Mouse (Mus musculus) hindbrain, embryonic 12.5 days (tissue): ENCODE measurements around the gene Snapc4. TPM values are rescaled to one million over a fixed set of nuclear protein-coding genes. Genes with fewer than 3 reads are reported as not detected.
A peak's percentile ranks its signal among the peaks of the same experiment; 100 is the strongest.

ENCODE experiments used
- ATAC-seq: fragments of 200-750 bp; cut with Nextera tagmentation; 2 replicates; pipeline ENCODE4 v1.8.0; 2017; ENCODE audit warnings: moderate TSS enrichment; ENCODE audit not compliant: low FRiP score
- H3K27ac ChIP-seq: fragments of 300-500 bp; sonication (generic); 2 replicates; pipeline ENCODE4 v1.5.1; 2016; ENCODE audit warnings: mild to moderate bottlenecking
- H3K27me3 ChIP-seq: fragments of 300-500 bp; sonication (generic); 2 replicates; pipeline ENCODE4 v1.6.1; 2016; ENCODE audit warnings: mild to moderate bottlenecking
- H3K36me3 ChIP-seq: fragments of 300-500 bp; sonication (generic); 2 replicates; pipeline ENCODE4 v1.6.1; 2016; ENCODE audit warnings: mild to moderate bottlenecking
- H3K4me1 ChIP-seq: fragments of 300-500 bp; sonication (generic); 2 replicates; pipeline ENCODE4 v1.6.1; 2016
- H3K4me2 ChIP-seq: fragments of 300-500 bp; sonication (generic); replicated peaks from 2 replicates; pipeline ENCODE4 v1.6.1; 2016; ENCODE audit warnings: mild to moderate bottlenecking
- H3K4me3 ChIP-seq: fragments of 300-500 bp; sonication (generic); 2 replicates; pipeline ENCODE4 v1.5.1; 2016; ENCODE audit warnings: mild to moderate bottlenecking
- H3K9ac ChIP-seq: fragments of 300-500 bp; sonication (generic); 2 replicates; pipeline ENCODE4 v1.6.1; 2016; ENCODE audit warnings: mild to moderate bottlenecking, moderate library complexity
- H3K9me3 ChIP-seq: fragments of 300-500 bp; sonication (generic); replicated peaks from 2 replicates; pipeline ENCODE4 v1.6.1; 2016; ENCODE audit warnings: mild to moderate bottlenecking
- WGBS: fragments of 180-500 bp; shearing (Covaris S2); methylation state at CpG from one replicate; pipeline ENCODE4 v1.1.7; 2016; 5-methylcytosine and 5-hydroxymethylcytosine counted together
- polyA plus RNA-seq: library from polyadenylated mRNA; unstranded; fragments of >200 nt; fragmentation: Nextera tagmentation; extraction: Ambion mirVana; gene quantifications from 2 replicates; pipeline ENCODE4 v1.2.1, GENCODE M21; 2016

Gene Snapc4
- polyA plus RNA-seq, result 36.2 and 37.3 TPM in 2 replicates

- Histone ChIP-seq H3K4me3 (peak within 1 kb of the TSS; percentile 84), H3K36me3 (peaks cover 62% of the 10 kb centered on the region), H3K9me3 (no peaks in the 10 kb centered on the region), H3K27ac (peak within 1 kb of the TSS; percentile 66; the same call in 1 of the 2 replicates), H3K9ac (peak within 1 kb of the TSS; percentile 83), H3K4me2 (peak within 1 kb of the TSS; percentile 98), H3K27me3 (no peaks in the 10 kb centered on the region), H3K4me1 (peaks cover 14% of the 10 kb centered on the region)
- under 1% methylated on average over 38 of the region's 38 CpGs for WGBS
- ATAC-seq, result peak; percentile 94
Observed at GRCm38 (mm10) chr2:26380131-26380771, at the start of gene Snapc4. Snapc4 (minus strand) TSS chr2:26380653.

GRCm38 (mm10) chr2:26429851-26430250 lies 49.4 kb upstream of the Snapc4 start:
- no peak for ATAC-seq
- 91% methylated on average over 5 of the region's 5 CpGs for WGBS
- Histone ChIP-seq H3K9ac (no peak overlapping the region), H3K4me2 (no peak overlapping the region), H3K27me3 (no peaks in the 10 kb centered on the region), H3K27ac (no peak overlapping the region), H3K4me1 (peaks cover 3% of the 10 kb centered on the region; the same call in 1 of the 2 replicates), H3K36me3 (peaks cover 83% of the 10 kb centered on the region), H3K4me3 (no peak overlapping the region), H3K9me3 (no peaks in the 10 kb centered on the region)

GRCm38 (mm10) chr2:26424541-26424940 lies 44.1 kb upstream of the Snapc4 start:
- H3K27ac ChIP-seq, result no peak overlapping the region
- no peaks in the 10 kb centered on the region for H3K9me3 ChIP-seq
- H3K36me3 ChIP-seq, result peaks cover 97% of the 10 kb centered on the region
- H3K4me2 ChIP-seq, result no peak overlapping the region
- H3K9ac ChIP-seq, result no peak overlapping the region
- H3K4me3 ChIP-seq, result no peak overlapping the region
- H3K4me1 ChIP-seq, result no peaks in the 10 kb centered on the region
- ATAC-seq, result no peak
- H3K27me3 ChIP-seq, result no peaks in the 10 kb centered on the region
- WGBS, result 95% methylated on average over 2 of the region's 2 CpGs

- Histone ChIP-seq H3K4me1 (no peaks in the 10 kb centered on the region), H3K9me3 (no peaks in the 10 kb centered on the region), H3K27ac (no peak overlapping the region), H3K36me3 (peaks cover 96% of the 10 kb centered on the region), H3K27me3 (no peaks in the 10 kb centered on the region), H3K4me2 (no peak overlapping the region), H3K9ac (no peak overlapping the region), H3K4me3 (no peak overlapping the region)
- no peak for ATAC-seq
- WGBS, result 95% methylated on average over 1 of the region's 1 CpGs
Observed at GRCm38 (mm10) chr2:26423086-26423485, 42.6 kb upstream of the Snapc4 start.

GRCm38 (mm10) chr2:26421969-26422368 lies 41.5 kb upstream of the Snapc4 start:
- Histone ChIP-seq H3K4me1 (no peaks in the 10 kb centered on the region), H3K4me3 (no peak overlapping the region), H3K27me3 (no peaks in the 10 kb centered on the region), H3K9ac (no peak overlapping the region), H3K27ac (no peak overlapping the region), H3K36me3 (peaks cover 92% of the 10 kb centered on the region), H3K4me2 (no peak overlapping the region), H3K9me3 (no peaks in the 10 kb centered on the region)
- 96% methylated on average over 2 of the region's 2 CpGs for WGBS
- ATAC-seq, result no peak

- Histone ChIP-seq H3K4me1 (no peaks in the 10 kb centered on the region), H3K4me3 (no peak overlapping the region), H3K27ac (no peak overlapping the region), H3K36me3 (peaks cover 91% of the 10 kb centered on the region), H3K9me3 (no peaks in the 10 kb centered on the region), H3K27me3 (no peaks in the 10 kb centered on the region), H3K4me2 (no peak overlapping the region), H3K9ac (no peak overlapping the region)
- 86% methylated on average over 1 of the region's 1 CpGs for WGBS
- no peak for ATAC-seq
Observed at GRCm38 (mm10) chr2:26418120-26418519, 37.7 kb upstream of the Snapc4 start.

- Histone ChIP-seq H3K36me3 (peaks cover 91% of the 10 kb centered on the region), H3K9ac (no peak overlapping the region), H3K9me3 (no peaks in the 10 kb centered on the region), H3K4me2 (no peak overlapping the region), H3K27ac (no peak overlapping the region), H3K4me1 (no peaks in the 10 kb centered on the region), H3K4me3 (no peak overlapping the region), H3K27me3 (no peaks in the 10 kb centered on the region)
- ATAC-seq, result no peak
Observed at GRCm38 (mm10) chr2:26417066-26417465, 36.6 kb upstream of the Snapc4 start.

GRCm38 (mm10) chr2:26410931-26411411 lies 30.5 kb upstream of the Snapc4 start:
- Histone ChIP-seq H3K4me3 (no peak overlapping the region), H3K4me2 (no peak overlapping the region), H3K9me3 (no peaks in the 10 kb centered on the region), H3K9ac (no peak overlapping the region), H3K36me3 (peaks cover 69% of the 10 kb centered on the region), H3K27me3 (no peaks in the 10 kb centered on the region), H3K27ac (no peak overlapping the region), H3K4me1 (peaks cover 26% of the 10 kb centered on the region)
- WGBS, result 73% methylated on average over 5 of the region's 5 CpGs
- no peak for ATAC-seq

- no peak overlapping the region for H3K4me3 ChIP-seq
- H3K27ac ChIP-seq, result 0 out of 2 replicates have a peak overlapping the region, but pooled peaks have one; percentile 40
- H3K4me2 ChIP-seq, result no peak overlapping the region
- H3K4me1 ChIP-seq, result peaks cover 34% of the 10 kb centered on the region
- no peak overlapping the region for H3K9ac ChIP-seq
- peaks cover 63% of the 10 kb centered on the region for H3K36me3 ChIP-seq
- no peak for ATAC-seq
- WGBS, result 64% methylated on average over 5 of the region's 5 CpGs
- H3K9me3 ChIP-seq, result no peaks in the 10 kb centered on the region
- H3K27me3 ChIP-seq, result no peaks in the 10 kb centered on the region
Observed at GRCm38 (mm10) chr2:26410091-26410490, 29.6 kb upstream of the Snapc4 start.

- Histone ChIP-seq H3K36me3 (peaks cover 57% of the 10 kb centered on the region), H3K9ac (no peak overlapping the region; the same call in 1 of the 2 replicates), H3K27me3 (no peaks in the 10 kb centered on the region), H3K27ac (no peak overlapping the region), H3K9me3 (no peaks in the 10 kb centered on the region), H3K4me1 (peaks cover 40% of the 10 kb centered on the region), H3K4me2 (peak overlapping the region; percentile 97; the same call in 1 of the 2 replicates), H3K4me3 (no peak overlapping the region; the same call in 1 of the 2 replicates)
- WGBS, result 61% methylated on average over 3 of the region's 3 CpGs
- ATAC-seq, result peak; percentile 49
Observed at GRCm38 (mm10) chr2:26409362-26409761, 28.9 kb upstream of the Snapc4 start.

GRCm38 (mm10) chr2:26408515-26409356 lies 28.3 kb upstream of the Snapc4 start, which contains the start of gene Inpp5e:
Inpp5e (minus strand) TSS chr2:26409203.
- peak; percentile 96 for ATAC-seq
- Histone ChIP-seq H3K27me3 (no peaks in the 10 kb centered on the region), H3K4me3 (peak within 1 kb of the TSS; percentile 86), H3K9ac (peak within 1 kb of the TSS; percentile 95), H3K4me1 (peaks cover 40% of the 10 kb centered on the region), H3K4me2 (peak within 1 kb of the TSS; percentile 97), H3K9me3 (no peaks in the 10 kb centered on the region), H3K27ac (peak within 1 kb of the TSS; percentile 70), H3K36me3 (peaks cover 51% of the 10 kb centered on the region)
- 2% methylated on average over 53 of the region's 57 CpGs for WGBS

GRCm38 (mm10) chr2:26403306-26403705 lies 22.9 kb upstream of the Snapc4 start:
- H3K9me3 ChIP-seq, result no peaks in the 10 kb centered on the region
- ATAC-seq, result no peak
- peaks cover 49% of the 10 kb centered on the region for H3K36me3 ChIP-seq
- H3K27me3 ChIP-seq, result no peaks in the 10 kb centered on the region
- no peak overlapping the region for H3K4me3 ChIP-seq
- 87% methylated on average over 8 of the region's 8 CpGs for WGBS
- no peak overlapping the region for H3K27ac ChIP-seq
- H3K4me2 ChIP-seq, result no peak overlapping the region
- H3K4me1 ChIP-seq, result peaks cover 37% of the 10 kb centered on the region
- no peak overlapping the region for H3K9ac ChIP-seq
